ENCODE assay signal across 21 mouse cellular contexts in the genomic region with DNA sequence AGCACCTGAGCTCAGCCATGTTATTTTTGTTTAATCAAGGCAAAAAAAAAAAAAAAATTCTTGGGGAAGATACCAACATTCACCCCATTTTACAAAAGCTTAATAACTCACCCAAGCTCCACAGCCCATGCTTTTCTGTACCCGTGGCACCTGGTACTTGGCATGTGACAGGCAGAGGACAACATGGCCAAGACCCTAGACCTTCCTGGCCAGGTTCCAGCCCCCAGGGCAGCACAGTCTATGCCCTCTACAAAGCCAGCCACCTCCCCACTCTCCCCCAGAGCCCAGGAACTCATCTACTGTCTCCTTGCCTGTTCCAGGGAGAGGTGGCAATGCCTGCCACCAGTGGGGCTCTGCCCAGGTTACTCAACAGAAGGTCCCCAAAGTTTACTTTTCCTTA.
"Had no signal": no experiment of that assay in that cellular context is flagged by ENCODE, and none has a peak within 500 bp of the region (broad histone marks: within the 10 kb centered on the region; RNA-seq: fewer than 3 reads in every experiment).

No protein-coding gene starts in this region.

- H3K4me1 ChIP-seq: hindbrain, embryonic 15.5 days had no signal

- H3K4me2 ChIP-seq: hindbrain, embryonic 15.5 days; kidney, embryonic 15.5 days; limb, embryonic 13.5 days; lung, embryonic 14.5 days; midbrain, embryonic 13.5 days; neural tube, embryonic 13.5 days; stomach, embryonic 15.5 days had no signal

- H3K27ac ChIP-seq: hindbrain, embryonic 15.5 days; limb, embryonic 10.5 days; limb, embryonic 13.5 days; liver, embryonic 14.5 days; midbrain, embryonic 10.5 days; midbrain, embryonic 13.5 days; neural tube, embryonic 13.5 days; stomach, embryonic 15.5 days had no signal

- H3K9ac ChIP-seq: hindbrain, embryonic 15.5 days; kidney, embryonic 15.5 days; limb, embryonic 13.5 days; liver, embryonic 14.5 days; lung, embryonic 14.5 days; midbrain, embryonic 13.5 days; neural tube, embryonic 13.5 days; stomach, embryonic 15.5 days had no signal

- H3K36me3 ChIP-seq: hindbrain, embryonic 15.5 days; kidney, embryonic 15.5 days; limb, embryonic 10.5 days; limb, embryonic 13.5 days; midbrain, embryonic 10.5 days; midbrain, embryonic 13.5 days; neural tube, embryonic 13.5 days; stomach, embryonic 15.5 days had no signal

- H3K4me3 ChIP-seq: hindbrain, embryonic 15.5 days; kidney, embryonic 15.5 days; limb, embryonic 10.5 days; limb, embryonic 13.5 days; megakaryocyte, embryonic 14.5 days; midbrain, embryonic 10.5 days; midbrain, embryonic 13.5 days; myocyte; neural tube, embryonic 13.5 days; stomach, embryonic 15.5 days had no signal

- DNase-seq: lung, embryonic 14.5 days; lung, postnatal 10 days; lung, postnatal 36 days; retina, postnatal 1 day; right cerebral cortex, postnatal 25 days; spleen, adult 18-20 months; thymus, adult 18-20 months; thymus, postnatal 4 days had no signal

- H3K9me3 ChIP-seq: hindbrain, embryonic 15.5 days; kidney, embryonic 15.5 days; limb, embryonic 10.5 days; limb, embryonic 13.5 days; megakaryocyte, embryonic 14.5 days; midbrain, embryonic 10.5 days; midbrain, embryonic 13.5 days; neural tube, embryonic 13.5 days; stomach, embryonic 15.5 days had no signal

- ATAC-seq: intestine, postnatal 0 days; midbrain, embryonic 13.5 days; midbrain, embryonic 16.5 days had no signal

- H3K27me3 ChIP-seq: hindbrain, embryonic 15.5 days; kidney, embryonic 15.5 days; limb, embryonic 13.5 days; midbrain, embryonic 13.5 days; neural tube, embryonic 13.5 days; stomach, embryonic 15.5 days had no signal
